Mouse (Mus musculus) hindlimb bud, embryonic 11.5 days (tissue): ENCODE measurements around the gene Pck1.

Experiments
- DNase-seq: peaks from one replicate; pipeline ENCODE4 v3.0.0-alpha.2; 2012; ENCODE audit warnings: low read depth, low spot score; ENCODE audit errors: extremely low spot score

The Pck1 gene

DNA sequence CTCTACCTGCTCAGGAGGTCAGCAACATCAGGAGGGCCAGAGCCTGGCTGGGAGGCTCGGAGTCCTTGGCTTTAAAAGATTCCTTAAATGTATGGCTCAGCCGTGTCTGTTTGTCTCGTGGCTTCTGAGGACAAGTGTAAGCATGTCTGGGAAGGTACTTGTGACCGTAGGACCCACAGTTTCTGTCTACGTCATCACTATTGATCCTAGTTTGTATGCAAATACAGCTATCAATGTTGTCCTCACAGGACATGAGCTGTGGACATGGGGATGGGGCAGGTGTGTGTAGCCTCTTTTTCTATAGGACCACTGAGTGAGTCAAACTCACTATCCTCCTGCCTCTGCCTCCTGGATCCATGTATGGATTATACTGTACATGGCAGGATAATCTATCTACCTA lies 4.8 kb upstream of the Pck1 start:
- no peak for DNase-seq

DNA sequence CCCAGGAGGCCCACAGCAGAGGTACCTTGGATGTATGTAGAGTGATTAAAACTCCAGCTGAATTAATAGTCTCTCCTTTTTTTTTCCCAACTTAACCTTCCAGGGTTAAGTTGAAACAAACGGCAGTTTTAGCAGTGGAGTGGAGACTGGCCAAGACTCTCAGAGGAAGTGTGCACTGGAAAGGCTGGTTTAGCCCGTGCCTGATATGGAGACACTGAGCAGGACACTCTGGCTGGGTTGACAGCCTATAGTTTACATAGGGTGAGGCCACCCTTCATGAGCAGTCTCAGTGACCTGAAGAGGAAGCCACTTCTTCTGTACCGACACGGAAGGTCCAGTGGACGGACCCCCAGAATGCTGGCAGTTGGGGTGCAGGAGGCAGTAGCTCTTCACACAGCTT lies 1.5 kb upstream of the Pck1 start:
- no peak for DNase-seq

DNA sequence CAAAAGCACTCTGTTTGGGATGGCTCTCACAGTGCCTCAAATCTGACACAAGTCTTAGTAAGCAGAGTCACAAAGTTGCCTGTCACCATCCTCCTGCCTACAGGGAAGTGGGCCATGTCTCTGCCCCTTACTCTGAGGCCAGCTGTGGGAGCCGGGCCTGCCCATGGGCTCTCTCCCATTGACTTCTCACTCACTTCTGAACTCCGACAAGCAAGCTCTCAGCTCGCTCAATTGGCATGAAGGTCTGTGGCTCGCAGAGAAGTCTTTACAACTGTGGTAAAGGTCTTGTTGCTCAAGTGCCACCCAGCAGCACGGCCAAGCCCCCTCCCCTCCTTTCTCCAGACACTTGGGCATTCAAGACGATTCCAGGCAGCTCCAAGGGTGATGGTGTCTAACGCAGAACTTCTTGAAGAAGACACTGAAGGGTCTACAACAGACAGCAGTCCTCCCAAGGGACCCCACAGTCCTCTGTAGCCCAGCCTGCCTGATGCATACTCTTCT lies 1.0 kb upstream of the Pck1 start:
- no peak for DNase-seq

DNA sequence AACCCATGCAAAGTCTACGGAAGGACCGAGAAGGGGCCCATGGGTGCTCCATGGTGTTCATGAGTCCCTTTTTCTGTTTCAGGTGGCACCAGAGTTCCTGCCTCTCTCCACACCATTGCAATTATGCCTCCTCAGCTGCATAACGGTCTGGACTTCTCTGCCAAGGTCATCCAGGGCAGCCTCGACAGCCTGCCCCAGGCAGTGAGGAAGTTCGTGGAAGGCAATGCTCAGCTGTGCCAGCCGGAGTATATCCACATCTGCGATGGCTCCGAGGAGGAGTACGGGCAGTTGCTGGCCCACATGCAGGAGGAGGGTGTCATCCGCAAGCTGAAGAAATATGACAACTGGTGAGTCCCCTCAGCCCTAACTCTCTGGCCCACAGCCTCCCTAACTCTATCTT lies 418 bp downstream of the Pck1 start:
- DNase-seq, result no peak

DNA sequence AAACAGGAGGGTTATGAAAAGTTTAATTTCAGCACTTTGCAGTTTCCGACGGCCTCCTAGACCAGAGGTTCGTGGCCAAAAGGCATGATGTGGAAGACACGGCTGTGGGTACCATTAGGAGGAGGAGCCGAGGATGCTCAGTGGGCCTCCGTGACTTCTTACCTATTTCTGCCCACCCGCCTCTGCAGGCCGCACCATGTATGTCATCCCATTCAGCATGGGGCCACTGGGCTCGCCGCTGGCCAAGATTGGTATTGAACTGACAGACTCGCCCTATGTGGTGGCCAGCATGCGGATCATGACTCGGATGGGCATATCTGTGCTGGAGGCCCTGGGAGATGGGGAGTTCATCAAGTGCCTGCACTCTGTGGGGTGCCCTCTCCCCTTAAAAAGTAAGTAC lies 1.7 kb downstream of the Pck1 start:
- no peak for DNase-seq

DNA sequence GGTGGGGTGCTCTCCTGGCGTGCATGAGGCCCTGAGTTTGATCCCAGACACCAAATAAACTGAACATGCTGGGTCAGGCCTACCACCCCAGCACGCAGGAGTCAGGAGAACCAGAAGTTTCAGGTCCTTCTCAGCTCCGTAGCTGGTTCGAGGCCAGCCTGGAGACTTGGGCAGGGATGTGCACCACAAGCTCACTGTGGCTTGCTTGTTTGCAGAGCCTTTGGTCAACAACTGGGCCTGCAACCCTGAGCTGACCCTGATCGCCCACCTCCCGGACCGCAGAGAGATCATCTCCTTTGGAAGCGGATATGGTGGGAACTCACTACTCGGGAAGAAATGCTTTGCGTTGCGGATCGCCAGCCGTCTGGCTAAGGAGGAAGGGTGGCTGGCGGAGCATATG lies 2.1 kb downstream of the Pck1 start:
- DNase-seq, result no peak

DNA sequence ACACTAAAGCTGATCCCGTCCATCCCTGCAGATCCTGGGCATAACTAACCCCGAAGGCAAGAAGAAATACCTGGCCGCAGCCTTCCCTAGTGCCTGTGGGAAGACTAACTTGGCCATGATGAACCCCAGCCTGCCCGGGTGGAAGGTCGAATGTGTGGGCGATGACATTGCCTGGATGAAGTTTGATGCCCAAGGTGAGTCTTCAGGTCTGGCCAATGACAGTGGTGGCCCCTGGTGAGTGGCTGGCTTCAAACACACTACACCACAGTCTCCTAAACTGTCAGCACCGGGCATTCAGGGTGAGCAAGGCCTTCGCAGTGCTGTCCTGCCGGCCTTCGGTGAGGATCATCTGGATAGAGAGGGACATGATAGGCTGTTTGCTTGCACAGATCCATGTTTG lies 3.1 kb downstream of the Pck1 start:
- no peak for DNase-seq

DNA sequence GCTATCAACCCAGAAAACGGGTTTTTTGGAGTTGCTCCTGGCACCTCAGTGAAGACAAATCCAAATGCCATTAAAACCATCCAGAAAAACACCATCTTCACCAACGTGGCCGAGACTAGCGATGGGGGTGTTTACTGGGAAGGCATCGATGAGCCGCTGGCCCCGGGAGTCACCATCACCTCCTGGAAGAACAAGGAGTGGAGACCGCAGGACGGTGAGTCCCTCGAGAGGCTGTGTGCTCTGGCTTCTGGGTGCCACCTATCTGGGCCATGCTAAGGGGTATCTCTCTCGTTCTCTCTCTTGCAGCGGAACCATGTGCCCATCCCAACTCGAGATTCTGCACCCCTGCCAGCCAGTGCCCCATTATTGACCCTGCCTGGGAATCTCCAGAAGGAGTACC lies 4.1 kb downstream of the Pck1 start:
- DNase-seq, result no peak

DNA sequence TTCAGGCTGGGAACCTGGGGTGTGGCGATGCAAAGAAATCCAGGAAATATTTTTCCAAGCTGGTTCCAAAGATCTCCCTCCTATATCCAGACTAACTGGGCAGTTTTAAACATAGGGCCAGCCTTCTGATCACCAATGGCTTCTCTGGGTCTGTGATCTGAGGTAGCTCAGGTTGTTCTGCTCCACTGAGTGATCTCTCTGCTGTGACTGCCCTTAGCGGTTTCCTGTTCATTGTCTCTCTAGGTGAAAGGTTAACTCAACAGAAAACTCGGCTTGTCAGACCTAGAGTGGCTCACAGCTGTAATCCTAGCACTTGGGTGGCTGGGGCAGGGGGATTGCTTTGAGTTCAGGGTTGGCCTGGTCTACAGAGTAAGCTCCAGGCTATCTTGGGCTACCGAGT lies 4.5 kb downstream of the Pck1 start:
- no peak for DNase-seq

DNA sequence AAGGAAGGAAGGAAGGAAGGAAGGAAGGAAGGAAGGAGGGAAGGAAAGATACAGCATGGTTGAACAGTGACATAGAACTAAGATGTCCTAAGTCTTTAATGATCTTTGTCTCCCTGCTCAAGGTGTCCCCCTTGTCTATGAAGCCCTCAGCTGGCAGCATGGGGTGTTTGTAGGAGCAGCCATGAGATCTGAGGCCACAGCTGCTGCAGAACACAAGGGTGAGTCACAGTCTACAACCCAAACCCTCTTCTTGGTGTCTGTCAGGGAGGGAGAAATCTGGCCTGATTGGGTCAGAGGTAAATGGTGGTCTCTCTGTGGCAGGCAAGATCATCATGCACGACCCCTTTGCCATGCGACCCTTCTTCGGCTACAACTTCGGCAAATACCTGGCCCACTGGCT lies 5.0 kb downstream of the Pck1 start:
- DNase-seq, result no peak

DNA sequence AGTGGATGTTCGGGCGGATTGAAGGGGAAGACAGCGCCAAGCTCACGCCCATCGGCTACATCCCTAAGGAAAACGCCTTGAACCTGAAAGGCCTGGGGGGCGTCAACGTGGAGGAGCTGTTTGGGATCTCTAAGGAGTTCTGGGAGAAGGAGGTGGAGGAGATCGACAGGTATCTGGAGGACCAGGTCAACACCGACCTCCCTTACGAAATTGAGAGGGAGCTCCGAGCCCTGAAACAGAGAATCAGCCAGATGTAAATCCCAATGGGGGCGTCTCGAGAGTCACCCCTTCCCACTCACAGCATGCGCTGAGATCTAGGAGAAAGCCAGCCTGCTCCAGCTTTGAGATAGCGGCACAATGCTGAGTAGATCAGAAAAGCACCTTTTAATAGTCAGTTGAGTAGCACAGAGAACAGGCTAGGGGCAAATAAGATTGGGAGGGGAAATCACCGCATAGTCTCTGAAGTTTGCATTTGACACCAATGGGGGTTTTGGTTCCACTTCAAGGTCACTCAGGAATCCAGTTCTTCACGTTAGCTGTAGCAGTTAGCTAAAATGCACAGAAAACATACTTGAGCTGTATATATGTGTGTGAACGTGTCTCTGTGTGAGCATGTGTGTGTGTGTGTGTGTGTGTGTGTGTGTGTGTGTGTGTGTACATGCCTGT lies 5.7 kb downstream of the Pck1 start:
- DNase-seq, result no peak

DNA sequence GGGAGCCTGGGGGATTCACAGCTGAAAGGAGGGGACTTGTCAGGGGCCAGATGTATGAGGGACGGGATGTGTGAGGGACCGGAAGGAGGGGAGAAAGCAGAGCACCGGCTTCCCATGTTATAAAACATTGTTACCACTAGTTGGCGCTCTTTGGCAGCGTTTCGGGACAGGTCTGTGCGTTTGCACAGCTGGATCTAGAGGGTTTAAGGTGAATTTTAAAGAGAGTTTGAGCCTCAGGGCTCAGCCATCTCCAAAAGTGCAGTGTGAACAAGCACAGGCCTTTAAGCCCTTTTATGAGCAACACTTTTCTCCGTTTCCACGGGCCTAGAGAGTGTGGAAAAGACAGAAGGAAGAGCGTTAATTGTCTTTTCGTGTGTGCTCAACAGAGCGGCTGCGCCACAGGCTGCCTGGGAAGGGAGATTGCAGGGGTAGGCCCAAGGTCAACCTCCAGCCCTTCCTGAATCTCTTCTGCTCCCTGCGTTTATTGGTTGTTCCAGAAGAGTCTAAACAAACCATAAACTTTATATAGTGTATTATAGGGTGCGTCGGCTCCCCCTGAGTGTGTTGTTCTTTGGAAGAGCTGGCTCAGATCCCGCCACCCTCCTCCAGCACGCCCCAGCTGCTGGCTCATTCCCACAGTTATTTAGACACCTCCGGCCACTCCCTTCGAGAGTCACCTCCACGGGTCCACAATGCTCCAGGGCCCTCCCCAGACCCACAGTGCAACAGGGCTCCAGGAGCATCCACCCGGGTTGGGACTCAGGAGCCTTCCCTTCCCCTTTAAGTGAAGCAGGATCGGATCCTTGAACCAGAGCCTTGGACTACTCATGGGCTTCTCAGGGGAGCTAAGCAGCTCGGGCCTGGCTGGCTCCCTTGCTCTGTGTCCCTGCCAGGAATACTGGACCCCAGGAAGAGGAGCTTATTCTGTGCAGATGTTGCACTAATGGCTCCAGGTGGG lies 6.8 kb downstream of the Pck1 start:
- DNase-seq, result peak; percentile 94

DNA sequence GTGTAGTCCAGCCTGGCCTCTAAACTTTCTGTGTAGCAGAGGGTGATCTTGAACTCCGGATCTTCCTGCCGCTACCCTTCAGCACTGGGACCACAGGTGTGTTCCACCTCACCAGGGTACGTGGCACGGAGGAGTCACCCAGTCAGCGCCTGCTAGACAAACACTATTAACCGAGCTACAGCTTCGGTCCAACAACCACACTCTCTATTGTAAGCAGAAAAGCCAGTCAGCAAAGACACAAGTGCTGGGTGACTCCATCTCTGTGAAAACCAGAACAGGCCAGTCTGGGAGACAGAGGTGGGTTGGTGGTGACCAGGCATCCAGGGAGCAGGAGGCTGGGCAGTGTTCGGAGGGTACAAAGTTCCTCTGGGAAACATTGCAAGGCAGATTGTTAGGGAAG lies 10.5 kb downstream of the Pck1 start:
- DNase-seq, result no peak

DNA sequence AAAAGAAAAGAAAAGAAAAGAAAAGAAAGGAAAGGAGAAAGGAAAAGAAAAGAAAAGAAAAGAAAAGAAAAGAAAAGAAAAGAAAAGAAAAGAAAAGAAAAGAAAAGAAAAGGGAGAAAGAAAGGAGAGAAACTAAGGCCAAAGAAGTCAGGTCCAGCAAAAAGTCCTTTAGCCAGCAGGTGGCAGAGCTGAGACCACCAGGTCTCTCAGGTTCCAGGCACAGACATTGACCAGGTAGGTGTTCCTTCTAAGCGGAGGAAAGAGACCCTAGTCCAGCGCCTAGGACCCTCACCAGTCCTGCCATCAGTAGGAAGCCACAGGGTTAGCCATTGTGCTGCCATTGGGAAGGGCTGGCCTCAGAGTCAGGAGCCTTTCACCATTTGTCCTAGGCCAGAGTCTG lies 11.5 kb downstream of the Pck1 start:
- no peak for DNase-seq

DNA sequence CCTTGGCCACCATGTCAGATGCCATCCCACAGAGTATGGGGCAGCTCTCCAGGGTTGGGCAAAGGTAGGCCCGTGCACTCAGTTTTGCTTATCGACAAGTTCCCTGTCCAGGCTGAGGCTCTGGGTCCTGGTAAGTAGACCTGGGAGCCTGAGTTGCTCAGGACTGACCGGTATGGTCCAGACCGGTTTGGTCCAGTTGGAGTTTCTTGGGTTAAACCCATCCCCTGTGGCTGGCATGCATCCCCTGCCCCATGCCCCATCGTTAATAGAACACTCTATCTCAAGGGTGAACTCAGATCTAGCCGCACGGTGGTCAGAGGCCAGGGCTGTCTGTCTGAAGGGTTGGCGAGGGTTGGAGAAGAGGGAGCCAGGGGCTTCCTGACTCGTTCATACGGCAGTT lies 12.1 kb downstream of the Pck1 start:
- no peak for DNase-seq

DNA sequence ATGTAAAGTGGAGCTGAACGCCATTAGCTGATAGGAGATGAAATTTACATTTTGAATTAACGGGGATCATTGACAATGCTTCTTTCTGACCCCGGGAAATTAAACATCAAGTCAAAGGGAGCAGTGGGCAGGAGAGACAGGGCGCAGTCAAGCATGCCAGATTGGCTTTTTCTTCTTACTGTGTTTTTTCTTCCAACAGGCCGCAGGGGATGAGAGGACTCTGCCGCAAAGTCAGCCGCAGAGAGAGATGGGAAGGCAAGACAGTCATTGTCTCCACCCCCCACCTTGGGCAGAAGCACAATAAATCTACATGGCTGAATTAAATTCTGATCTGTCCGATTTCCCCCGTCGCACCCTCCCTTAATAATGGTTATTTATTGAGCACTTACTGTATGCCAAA lies 12.5 kb downstream of the Pck1 start:
- DNase-seq, result no peak

DNA sequence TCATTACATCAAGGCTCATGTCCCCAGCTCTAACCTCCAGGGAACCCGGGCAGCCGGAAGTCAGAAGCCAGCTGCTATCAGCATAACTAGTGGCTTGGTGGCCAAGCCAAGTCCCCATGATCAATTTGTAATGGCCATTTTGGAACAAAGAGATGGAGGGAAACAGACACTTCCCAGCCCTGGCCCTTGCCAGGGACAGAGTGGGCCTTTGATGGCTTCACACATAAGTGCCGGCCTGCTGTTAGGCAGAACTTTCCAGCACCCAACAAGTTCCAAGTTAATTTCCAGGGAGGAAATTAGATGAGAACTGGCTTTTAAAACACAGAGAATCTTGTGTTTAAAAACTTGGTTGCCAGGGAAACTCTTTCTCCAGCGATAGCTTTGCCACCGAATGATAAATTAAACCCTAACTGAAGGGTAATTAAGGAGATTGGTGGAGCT lies 15.6 kb downstream of the Pck1 start:
- no peak for DNase-seq

DNA sequence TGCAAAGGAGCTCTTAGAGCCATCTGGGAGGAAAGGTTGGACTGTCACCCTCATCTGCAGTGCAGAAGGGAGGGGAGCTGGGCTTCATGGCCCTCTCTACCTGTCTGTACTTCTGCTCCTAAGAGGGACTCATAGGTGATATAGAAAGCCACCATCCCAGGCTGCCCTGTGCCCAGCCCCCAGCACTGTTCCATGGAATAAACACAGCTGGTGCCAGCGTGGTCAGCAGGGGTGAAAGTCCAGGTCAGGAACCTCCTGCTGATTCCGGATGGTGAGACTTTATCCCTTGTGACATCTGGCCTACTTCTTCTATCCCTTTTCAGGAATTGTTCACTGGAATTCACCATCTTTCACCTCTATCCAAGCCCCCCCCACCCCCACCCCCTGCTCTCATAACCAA lies 17.2 kb downstream of the Pck1 start:
- DNase-seq, result no peak

DNA sequence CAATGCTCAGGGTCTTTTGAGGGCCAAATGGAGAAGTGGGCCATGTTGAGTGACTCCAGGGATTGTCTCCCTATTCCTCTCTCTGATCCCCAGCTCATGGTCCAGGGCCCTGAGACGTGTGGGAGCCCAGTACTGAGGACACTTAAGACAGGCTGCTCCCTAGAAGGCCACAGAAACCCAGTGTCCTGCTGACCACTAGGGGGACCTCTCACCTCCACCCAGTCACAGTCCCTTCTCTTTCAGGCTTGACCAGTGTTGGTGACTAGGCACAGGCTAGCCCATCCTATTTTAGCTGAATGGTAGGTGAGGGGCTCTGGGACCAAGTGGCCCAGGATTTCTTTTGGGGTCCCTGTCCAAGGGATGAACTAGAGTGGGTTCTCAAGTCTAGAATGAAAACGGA lies 17.9 kb downstream of the Pck1 start:
- no peak for DNase-seq

DNA sequence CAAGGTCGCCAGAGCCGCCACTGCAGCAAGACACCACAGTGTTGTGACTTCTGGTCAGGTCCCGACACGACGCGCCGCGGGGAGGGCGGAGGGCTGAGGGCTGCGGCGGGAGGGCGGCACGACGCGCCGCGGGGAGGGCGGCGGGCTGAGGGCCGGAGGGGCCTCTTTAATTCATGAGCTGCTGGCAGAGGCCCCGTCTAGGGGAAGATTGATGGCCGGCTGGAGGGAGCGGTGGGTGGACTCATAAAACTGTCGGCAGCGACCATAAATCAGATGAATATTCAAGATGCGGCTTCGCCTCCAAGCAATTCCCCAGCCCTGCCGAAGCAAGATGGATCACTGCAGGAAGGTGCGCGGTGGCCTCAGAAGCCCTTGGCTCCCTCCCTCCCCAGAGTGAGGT lies 18.6 kb downstream of the Pck1 start:
- DNase-seq, result peak; percentile 82

DNA sequence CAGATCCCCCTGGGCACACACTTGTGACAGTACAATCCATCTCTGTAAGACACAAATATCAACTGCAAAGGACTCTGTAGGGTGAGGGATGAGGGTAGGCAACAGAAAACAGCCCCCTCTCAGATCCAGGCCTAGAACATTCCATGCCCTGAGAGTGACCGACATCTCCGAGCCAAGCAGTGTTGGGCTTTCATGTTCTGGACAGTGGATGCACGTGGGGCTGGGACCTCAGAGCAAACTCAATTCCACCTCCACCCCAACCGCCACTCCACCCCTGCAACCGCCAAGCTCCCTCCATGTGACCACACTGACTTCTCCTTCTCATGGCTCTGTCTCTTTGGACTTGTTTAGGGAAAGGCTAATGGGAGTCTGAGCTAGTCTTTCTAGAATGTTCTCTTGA lies 19.1 kb downstream of the Pck1 start:
- DNase-seq, result no peak

DNA sequence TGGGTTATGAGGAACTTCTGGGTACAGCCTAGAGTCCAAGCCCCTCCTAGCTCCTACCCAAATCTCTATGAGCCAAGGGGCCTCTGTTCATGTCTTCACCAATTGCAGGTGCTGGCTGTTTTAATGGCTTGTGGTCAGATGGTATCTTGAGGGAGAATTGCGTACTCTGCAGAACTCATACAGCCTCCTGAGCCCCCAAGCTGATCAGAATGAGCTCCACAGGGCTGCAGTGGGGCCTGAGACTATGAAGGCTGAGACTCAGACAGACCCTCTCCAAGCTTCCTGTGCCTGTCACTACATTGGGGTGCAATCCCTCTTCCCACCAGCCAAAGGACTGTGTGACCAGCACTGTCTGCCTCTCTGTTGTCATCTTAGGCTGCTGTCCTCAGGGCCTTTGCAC lies 19.5 kb downstream of the Pck1 start:
- DNase-seq, result no peak
